Mouse (Mus musculus): Measurements from ENCODE around the gene Kcnab1. TPM values are rescaled to one million over a fixed set of nuclear protein-coding genes. Genes with fewer than 3 reads are reported as not detected.

Gene Kcnab1
- total and polyA plus RNA-seq, 3 experiments, result 0.82 to 4.5 (median 2.9) TPM

DNA sequence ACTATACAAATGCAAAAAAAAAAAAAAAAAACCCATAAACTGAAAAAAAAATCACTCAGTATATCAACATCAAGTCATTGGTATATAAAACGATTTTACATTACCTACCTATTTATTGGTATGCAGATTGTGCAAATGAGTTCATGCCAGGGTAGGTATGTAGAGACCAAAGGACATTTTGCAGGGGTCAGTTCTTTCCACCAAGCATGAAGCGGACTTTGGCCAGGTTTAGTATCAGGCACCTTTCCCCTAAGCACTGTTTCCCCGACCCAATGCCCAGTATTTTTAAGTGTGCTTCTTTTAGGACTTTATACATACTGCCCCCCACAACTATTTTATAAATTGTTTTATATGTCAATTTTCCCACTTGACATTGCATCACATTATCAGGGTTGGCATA, 310.5 kb downstream of the Kcnab1 start:
- H3K27ac ChIP-seq, result no peak overlapping the region
- H3K4me1 ChIP-seq (ENCODE audit: control insufficient read depth, insufficient read depth, low read length), result no peaks in the 10 kb centered on the region
- no peak overlapping the region for H3K9ac ChIP-seq (ENCODE audit: low read depth, low read length)
- TF ChIP-seq CTCF (IDR thresholded peaks at IDR 0.05), result no peak
- TF ChIP-seq EP300 (IDR thresholded peaks at IDR 0.05; ENCODE audit: insufficient read depth, low read depth, low read length), result no peak
- TF ChIP-seq POLR2A (IDR thresholded peaks at IDR 0.05; ENCODE audit: insufficient read depth, low read depth, low read length), result no peak
- no peaks in the 10 kb centered on the region for H3K36me3 ChIP-seq (ENCODE audit: control insufficient read depth, insufficient read depth, low read length)
- H3K27me3 ChIP-seq (ENCODE audit: control insufficient read depth, insufficient read depth, low read length), result no peaks in the 10 kb centered on the region
- H3K79me2 ChIP-seq (replicated peaks; ENCODE audit: control insufficient read depth, insufficient read depth, low read length), result no peaks in the 10 kb centered on the region
- intact Hi-C loops (cut with DNase I), result no loop called here
- DNase-seq, result no peak
- H3K4me3 ChIP-seq, result no peak overlapping the region
- 85% methylated on average over 3 of the region's 3 CpGs for WGBS

Measured in heart, adult 2 months (tissue).